Mouse (Mus musculus) c-Kit-positive CD71-positive TER-119-negative erythroid progenitor cells, embryonic 14.5 days (primary cell): Measurements from ENCODE around the gene Scn5a.

Experiments used
- DNase-seq: peaks from one replicate; pipeline ENCODE4 v3.0.0-alpha.2; 2013; ENCODE audit warnings: low read depth

Scn5a gene

GRCm38 (mm10) chr9:119563617-119564016 lies 15.2 kb downstream of the Scn5a start:
- no peak for DNase-seq

- DNase-seq, result no peak
These were observed 16.6 kb downstream of the Scn5a start for GRCm38 (mm10) chr9:119562256-119562655.

- DNase-seq, result no peak
These were observed 17.1 kb downstream of the Scn5a start for GRCm38 (mm10) chr9:119561746-119562145.

- DNase-seq, result no peak
These were observed 19.1 kb downstream of the Scn5a start for GRCm38 (mm10) chr9:119559537-119560276.

- no peak for DNase-seq
These were observed 20.5 kb downstream of the Scn5a start for GRCm38 (mm10) chr9:119558119-119558854.

- DNase-seq, result no peak
These were observed 22.8 kb downstream of the Scn5a start for GRCm38 (mm10) chr9:119556043-119556442.

GRCm38 (mm10) chr9:119547528-119547927 lies 31.3 kb downstream of the Scn5a start:
- DNase-seq, result no peak

- no peak for DNase-seq
These were observed 31.7 kb downstream of the Scn5a start for GRCm38 (mm10) chr9:119547128-119547527.

GRCm38 (mm10) chr9:119540726-119541125 lies 38.1 kb downstream of the Scn5a start:
- no peak for DNase-seq

- no peak for DNase-seq
These were observed 41.0 kb downstream of the Scn5a start for GRCm38 (mm10) chr9:119537823-119538222.

- DNase-seq, result no peak
These were observed 47.0 kb downstream of the Scn5a start for GRCm38 (mm10) chr9:119531684-119532417.

GRCm38 (mm10) chr9:119524511-119524910 lies 54.3 kb downstream of the Scn5a start:
- DNase-seq, result no peak

- DNase-seq, result no peak
These were observed 55.5 kb downstream of the Scn5a start for GRCm38 (mm10) chr9:119523301-119523700.

GRCm38 (mm10) chr9:119519116-119519515 lies 59.7 kb downstream of the Scn5a start:
- no peak for DNase-seq

- DNase-seq, result no peak
These were observed 60.6 kb downstream of the Scn5a start for GRCm38 (mm10) chr9:119518177-119518576.

- no peak for DNase-seq
These were observed 61.3 kb downstream of the Scn5a start for GRCm38 (mm10) chr9:119517467-119517866.

GRCm38 (mm10) chr9:119516815-119517214 lies 62.0 kb downstream of the Scn5a start:
- no peak for DNase-seq

GRCm38 (mm10) chr9:119515454-119515853 lies 63.4 kb downstream of the Scn5a start:
- no peak for DNase-seq

GRCm38 (mm10) chr9:119514986-119515385 lies 63.8 kb downstream of the Scn5a start:
- DNase-seq, result no peak

- DNase-seq, result no peak
These were observed 65.0 kb downstream of the Scn5a start for GRCm38 (mm10) chr9:119513816-119514215.

- no peak for DNase-seq
These were observed 65.8 kb downstream of the Scn5a start for GRCm38 (mm10) chr9:119512993-119513392.

GRCm38 (mm10) chr9:119510902-119511301 lies 67.9 kb downstream of the Scn5a start:
- no peak for DNase-seq
